Mouse (Mus musculus) C2C12 (cell line): ENCODE results near the gene Rybp. TPM values are rescaled to one million over a fixed set of nuclear protein-coding genes. Genes with fewer than 3 reads are reported as not detected.
A peak's percentile ranks its signal among the peaks of the same experiment; 100 is the strongest.

Experiments
- H3K27me3 ChIP-seq: one replicate; pipeline ENCODE4 v1.6.1; 2011; ENCODE audit not compliant: control insufficient read depth, insufficient read depth, insufficient read length
- H3K36me3 ChIP-seq: one replicate; pipeline ENCODE4 v1.6.1; 2011; ENCODE audit not compliant: control insufficient read depth, insufficient read depth
- H3K4me3 ChIP-seq: one replicate; pipeline ENCODE4 v1.5.1; 2011; ENCODE audit warnings: mild to moderate bottlenecking, control low read depth; ENCODE audit not compliant: poor library complexity, insufficient read depth, severe bottlenecking
- H3K79me2 ChIP-seq: one replicate; pipeline ENCODE4 v1.6.1; 2011; ENCODE audit not compliant: control insufficient read depth, insufficient read depth
- H3K79me3 ChIP-seq: one replicate; pipeline ENCODE4 v1.6.1; 2011; ENCODE audit warnings: low read depth, control low read depth
- H3ac ChIP-seq: one replicate; pipeline ENCODE3; 2011; ENCODE audit warnings: low read depth; ENCODE audit not compliant: control insufficient read depth, insufficient read length
- CEBPB ChIP-seq: IDR thresholded peaks from one replicate; pipeline ENCODE4 v1.6.1; 2011; ENCODE audit warnings: low read depth, mild to moderate bottlenecking, control low read depth, moderate library complexity
- CTCF ChIP-seq: IDR thresholded peaks from one replicate; pipeline ENCODE4 v1.5.1; 2011; ENCODE audit not compliant: control insufficient read depth, insufficient read depth, insufficient read length
- FOSL1 ChIP-seq: IDR thresholded peaks from one replicate; pipeline ENCODE4 v1.8.0; 2011; ENCODE audit warnings: mild to moderate bottlenecking, low read length; ENCODE audit not compliant: poor library complexity, insufficient read depth, severe bottlenecking
- MAX ChIP-seq: IDR thresholded peaks from one replicate; pipeline ENCODE4 v1.6.1; 2011; ENCODE audit warnings: mild to moderate bottlenecking, control low read depth
- MYOD1 ChIP-seq: IDR thresholded peaks from one replicate; pipeline ENCODE4 v1.6.1; 2011; ENCODE audit warnings: low read depth; ENCODE audit not compliant: control insufficient read depth, insufficient read length
- MYOG ChIP-seq: IDR thresholded peaks from one replicate; pipeline ENCODE4 v1.6.1; 2011; ENCODE audit not compliant: control insufficient read depth, insufficient read length; ENCODE audit errors: extremely low read depth
- USF1 ChIP-seq: IDR thresholded peaks from one replicate; pipeline ENCODE4 v1.6.1; 2011; ENCODE audit warnings: low read depth, mild to moderate bottlenecking, control low read depth, moderate library complexity
- polyA plus RNA-seq: library from polyadenylated mRNA; unstranded; fragments of >200 nt; fragmentation: generic; extraction: Trizol; gene quantifications from one replicate; pipeline ENCODE4 v1.2.1, GENCODE M21; 2012; ENCODE audit warnings: missing spikeins

Gene Rybp
- polyA plus RNA-seq, 1 experiment: 7.4 TPM

DNA sequence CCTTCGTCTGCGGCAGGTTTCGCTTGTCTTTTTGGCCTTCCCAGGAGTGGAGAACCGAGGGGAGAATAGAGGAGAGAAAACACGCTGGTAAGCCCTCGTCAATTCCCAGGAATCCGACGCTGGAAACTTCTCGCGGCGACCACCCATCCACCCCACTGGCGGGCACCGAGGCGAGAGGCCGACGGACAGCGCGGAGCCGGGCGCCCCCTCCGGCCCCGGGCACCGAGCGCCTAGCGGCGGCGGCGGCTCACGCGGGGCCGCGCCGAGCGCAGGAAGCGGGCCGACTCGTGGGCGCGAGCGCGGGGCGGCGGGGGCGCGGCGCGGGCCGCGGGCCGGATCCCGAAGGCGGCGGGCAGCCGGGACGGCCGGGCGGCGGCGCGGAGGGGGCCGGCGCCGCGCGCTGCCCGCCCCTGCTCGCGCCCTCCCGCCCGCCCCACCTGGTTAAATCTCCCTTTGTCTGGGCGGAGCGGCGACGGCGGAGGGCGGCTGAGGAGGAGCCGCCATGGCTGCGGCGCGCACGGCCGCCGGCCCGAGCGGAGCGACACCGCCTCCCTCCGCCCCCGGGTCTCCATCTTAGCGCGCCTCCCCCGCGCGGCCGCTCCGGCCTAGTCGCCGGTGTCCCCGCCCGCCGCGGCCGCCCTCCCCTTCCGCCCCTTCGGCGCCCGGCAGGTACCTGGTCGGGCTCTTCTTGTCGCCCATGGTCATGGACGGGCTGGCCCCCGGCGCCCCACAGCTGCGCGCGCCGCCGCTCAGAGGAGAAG is 532 bp downstream of the Rybp start:
- Histone ChIP-seq H3K79me2 (peaks cover 49% of the 10 kb centered on the region), H3K27me3 (no peaks in the 10 kb centered on the region), H3K36me3 (peaks cover 10% of the 10 kb centered on the region), H3ac (peak overlapping the region; percentile 81), H3K79me3 (peaks cover 47% of the 10 kb centered on the region), H3K4me3 (peak overlapping the region; percentile 53)
- TF ChIP-seq CEBPB (no peak), CTCF (peak; percentile 23), MYOD1 (no peak)

DNA sequence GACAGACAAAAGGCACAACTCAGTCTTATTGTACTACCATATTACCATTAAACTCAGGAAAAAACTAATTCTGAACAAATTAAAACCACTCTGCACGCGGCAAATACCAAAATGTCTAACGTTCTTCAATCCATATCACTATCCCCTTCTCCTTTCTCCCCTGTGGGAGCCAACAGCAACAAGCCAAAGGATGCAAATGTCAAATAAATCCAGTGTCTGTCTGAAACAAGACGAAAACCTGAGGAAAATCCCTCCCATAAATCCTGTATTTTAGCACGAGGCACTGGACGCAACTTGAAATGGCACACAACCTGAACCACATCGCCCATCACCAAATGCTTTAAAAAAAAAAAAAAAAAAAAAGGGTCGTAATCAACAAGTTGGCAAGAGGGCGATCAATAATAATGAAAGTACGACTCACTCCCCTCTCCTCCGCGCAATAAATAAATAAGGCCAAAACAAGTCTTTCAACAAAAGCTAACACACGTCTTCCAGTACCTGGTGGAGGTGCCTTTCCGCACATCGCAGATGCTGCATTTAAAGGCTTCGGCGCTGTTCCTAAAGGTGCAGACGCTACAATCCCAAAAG is 1.2 kb downstream of the Rybp start:
- peaks cover 10% of the 10 kb centered on the region for H3K36me3 ChIP-seq
- peak overlapping the region; percentile 53 for H3K4me3 ChIP-seq
- H3K79me3 ChIP-seq: peaks cover 54% of the 10 kb centered on the region
- H3K27me3 ChIP-seq: no peaks in the 10 kb centered on the region
- TF ChIP-seq MAX (no peak), MYOD1 (no peak), MYOG (no peak), CTCF (no peak), FOSL1 (no peak), USF1 (no peak)
- peaks cover 56% of the 10 kb centered on the region for H3K79me2 ChIP-seq
- H3ac ChIP-seq: peak overlapping the region; percentile 40

DNA sequence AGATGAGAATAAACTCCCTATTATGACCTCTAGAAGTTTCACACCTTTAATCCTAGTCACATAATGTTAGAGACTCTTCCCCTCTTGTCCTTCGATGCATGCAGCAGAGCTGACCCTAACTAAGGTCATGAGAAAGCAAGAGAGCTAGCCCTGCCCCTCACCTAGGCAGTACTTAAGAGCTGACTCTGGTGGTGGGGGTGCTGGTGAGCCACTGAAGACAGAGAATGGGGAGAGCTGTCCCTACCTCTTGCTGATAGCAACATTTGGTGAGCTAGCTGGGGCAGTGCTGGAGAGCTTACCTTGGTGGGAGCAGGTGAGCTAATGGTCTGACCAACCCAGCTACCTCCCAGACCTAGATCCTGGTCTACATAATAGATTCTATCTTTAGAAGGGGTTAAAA is 8.4 kb downstream of the Rybp start:
- Histone ChIP-seq H3K4me3 (no peak overlapping the region), H3K27me3 (no peaks in the 10 kb centered on the region), H3K36me3 (peaks cover 6% of the 10 kb centered on the region), H3K79me2 (peaks cover 100% of the 10 kb centered on the region), H3K79me3 (peaks cover 95% of the 10 kb centered on the region), H3ac (no peak overlapping the region)
- no peak for TF ChIP-seq CTCF
- TF ChIP-seq CEBPB: no peak
- no peak for TF ChIP-seq MAX
- no peak for TF ChIP-seq MYOG
- no peak for TF ChIP-seq USF1
- no peak for TF ChIP-seq FOSL1
- TF ChIP-seq MYOD1: no peak

DNA sequence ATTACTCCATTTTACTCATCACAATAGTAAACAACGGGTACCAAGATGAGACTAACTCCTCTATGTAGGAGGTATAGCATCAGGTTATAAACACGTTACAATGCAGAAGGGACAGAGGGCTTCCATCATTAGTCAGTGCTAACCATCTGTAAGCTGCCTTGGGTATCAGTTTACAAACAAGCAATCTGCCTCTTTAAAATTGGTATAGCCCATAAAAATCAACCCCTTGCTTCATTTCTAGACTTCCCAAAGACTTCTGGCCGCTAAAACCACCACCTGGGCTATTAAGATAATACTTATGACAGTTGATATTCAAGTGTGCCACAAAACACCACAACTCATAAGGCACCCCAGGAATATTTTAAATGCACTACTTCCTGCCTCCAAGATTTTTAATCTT is 10.9 kb downstream of the Rybp start:
- H3K79me2 ChIP-seq: peaks cover 99% of the 10 kb centered on the region
- no peak overlapping the region for H3K4me3 ChIP-seq
- H3K79me3 ChIP-seq: peaks cover 90% of the 10 kb centered on the region
- H3K27me3 ChIP-seq: no peaks in the 10 kb centered on the region
- H3K36me3 ChIP-seq: no peaks in the 10 kb centered on the region
- TF ChIP-seq MAX: no peak
- no peak for TF ChIP-seq MYOD1
- no peak for TF ChIP-seq FOSL1
- TF ChIP-seq MYOG: no peak
- TF ChIP-seq CTCF: no peak
- TF ChIP-seq CEBPB: no peak
- no peak for TF ChIP-seq USF1
- no peak overlapping the region for H3ac ChIP-seq

DNA sequence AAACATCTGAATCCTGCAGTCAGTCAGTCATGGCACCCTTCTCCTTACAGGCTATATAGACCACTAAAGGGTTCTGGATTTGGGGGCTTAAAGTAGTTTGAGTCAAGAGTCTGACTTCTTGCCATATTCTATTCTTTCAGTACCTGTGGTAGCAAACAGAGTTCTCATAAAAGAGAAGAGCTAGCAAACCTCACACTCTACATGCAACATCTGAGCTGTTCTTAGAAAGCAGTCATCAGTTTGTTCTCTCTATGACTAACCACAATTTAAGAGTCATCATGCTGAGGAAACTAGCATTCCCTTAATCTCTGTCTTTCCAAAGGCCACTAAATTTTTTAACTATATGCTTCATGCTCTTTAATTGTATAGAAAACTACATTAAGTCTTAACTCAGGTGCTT is 11.6 kb downstream of the Rybp start:
- Histone ChIP-seq H3K27me3 (no peaks in the 10 kb centered on the region), H3ac (no peak overlapping the region), H3K79me3 (peaks cover 91% of the 10 kb centered on the region), H3K79me2 (peaks cover 99% of the 10 kb centered on the region), H3K36me3 (no peaks in the 10 kb centered on the region), H3K4me3 (no peak overlapping the region)
- no peak for TF ChIP-seq USF1
- TF ChIP-seq MYOG: no peak
- TF ChIP-seq FOSL1: no peak
- TF ChIP-seq CEBPB: no peak
- no peak for TF ChIP-seq CTCF
- no peak for TF ChIP-seq MAX
- TF ChIP-seq MYOD1: no peak
